Mouse (Mus musculus) cortical plate, adult 2 months (tissue): ENCODE measurements at regions not wholly inside any gene's neighbourhood (a gene's known extent, or its start where the extent isn't known, plus 50 kb on each side); places are given as distances from the start of the nearest gene placed in this dataset.

ENCODE experiments used
- CTCF ChIP-seq: fragments of 200-500 bp; IDR thresholded peaks from 2 replicates; pipeline ENCODE4 v1.5.1; 2011; ENCODE audit warnings: mild to moderate bottlenecking, control low read depth, low read length; ENCODE audit not compliant: insufficient read depth; ENCODE audit errors: extremely low read depth
- POLR2A ChIP-seq: fragments of 200-500 bp; IDR thresholded peaks from 2 replicates; pipeline ENCODE4 v1.6.1; 2011; ENCODE audit warnings: mild to moderate bottlenecking, low read length, control low read depth; ENCODE audit not compliant: insufficient read depth; ENCODE audit errors: extremely low read depth

DNA sequence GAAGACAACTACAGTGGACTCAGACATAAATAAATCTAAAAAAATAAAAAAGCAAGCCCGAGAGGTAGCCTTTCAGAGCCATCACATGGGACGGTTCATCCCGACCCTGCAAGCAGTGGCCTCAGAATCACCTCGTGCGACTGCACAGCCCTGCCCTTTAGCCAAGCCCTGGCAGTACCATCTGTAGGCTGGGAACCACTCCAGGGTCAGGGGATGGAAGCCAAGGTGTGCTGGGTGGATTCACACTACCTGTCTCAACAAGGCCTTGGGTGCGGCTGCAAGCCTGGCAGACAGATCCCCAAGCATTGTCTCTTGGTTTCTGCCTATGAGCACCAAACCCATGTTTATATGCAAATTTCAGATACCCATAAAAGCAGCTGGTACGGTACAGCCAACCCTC, 115.3 kb upstream of the A530016L24Rik start:
- TF ChIP-seq POLR2A (no peak), CTCF (no peak)
